Mouse (Mus musculus): ENCODE results near the gene Sbk2.
"Not testable (repeated sequence)": the region's sequence is repeated elsewhere in the genome, so short reads cannot be mapped to it uniquely, and the experiment has no call there.

Sbk2 gene

GRCm38 (mm10) chr7:4964272-4964671 lies at the start of gene Sbk2:
Gene Sbk2 (minus strand): TSS chr7:4964406.
- DNase-seq (ENCODE audit: low spot score in 2 of 2) = peak; percentile 78 to 85

GRCm38 (mm10) chr7:5012681-5013513 lies 48.7 kb upstream of the Sbk2 start:
- no peak for DNase-seq (ENCODE audit: low spot score in 2 of 2)

- DNase-seq (ENCODE audit: low spot score in 2 of 2) = no peak
These were observed 44.0 kb upstream of the Sbk2 start for GRCm38 (mm10) chr7:5008229-5008628.

GRCm38 (mm10) chr7:5002876-5003275 lies 38.7 kb upstream of the Sbk2 start:
- not testable (repeated sequence) for DNase-seq (ENCODE audit: low spot score in 2 of 2)

- DNase-seq (ENCODE audit: low spot score in 2 of 2) = peak in 1 of 2 experiments; percentile 28
These were observed 35.7 kb upstream of the Sbk2 start for GRCm38 (mm10) chr7:4999876-5000275.

GRCm38 (mm10) chr7:4996934-4997333 lies 32.7 kb upstream of the Sbk2 start:
- no peak for DNase-seq (ENCODE audit: low spot score in 2 of 2)

GRCm38 (mm10) chr7:4996003-4996895 lies 32.0 kb upstream of the Sbk2 start, which contains the start of gene Zfp579:
Gene Zfp579 (minus strand): TSS chr7:4996158.
- DNase-seq (ENCODE audit: low spot score in 2 of 2) = peak; percentile 76 to 81

- DNase-seq (ENCODE audit: low spot score in 2 of 2) = no peak
These were observed 31.2 kb upstream of the Sbk2 start for GRCm38 (mm10) chr7:4995268-4996002.

GRCm38 (mm10) chr7:4993999-4994788 lies 30.0 kb upstream of the Sbk2 start:
- DNase-seq (ENCODE audit: low spot score in 2 of 2) = no peak

- no peak for DNase-seq (ENCODE audit: low spot score in 2 of 2)
These were observed 29.3 kb upstream of the Sbk2 start for GRCm38 (mm10) chr7:4993347-4993998.

GRCm38 (mm10) chr7:4988250-4988649 lies 24.0 kb upstream of the Sbk2 start:
- DNase-seq (ENCODE audit: low spot score in 2 of 2) = no peak

- no peak for DNase-seq (ENCODE audit: low spot score in 2 of 2)
These were observed 12.6 kb upstream of the Sbk2 start for GRCm38 (mm10) chr7:4976832-4977231.

- DNase-seq (ENCODE audit: low spot score in 2 of 2) = no peak
These were observed 11.2 kb upstream of the Sbk2 start for GRCm38 (mm10) chr7:4975455-4975854.

- DNase-seq (ENCODE audit: low spot score in 2 of 2) = no peak
These were observed 8.3 kb upstream of the Sbk2 start for GRCm38 (mm10) chr7:4972321-4973047.

GRCm38 (mm10) chr7:4971710-4972109 lies 7.5 kb upstream of the Sbk2 start:
- no peak for DNase-seq (ENCODE audit: low spot score in 2 of 2)

- DNase-seq (ENCODE audit: low spot score in 2 of 2) = no peak
These were observed 6.9 kb upstream of the Sbk2 start, which contains the start of gene Sbk3 for GRCm38 (mm10) chr7:4971068-4971467. Gene Sbk3 (minus strand): TSS chr7:4971168.

- no peak for DNase-seq (ENCODE audit: low spot score in 2 of 2)
These were observed 782 bp upstream of the Sbk2 start for GRCm38 (mm10) chr7:4964988-4965387.

- no peak for DNase-seq (ENCODE audit: low spot score in 2 of 2)
These were observed 679 bp downstream of the Sbk2 start for GRCm38 (mm10) chr7:4963527-4963926.

- DNase-seq (ENCODE audit: low spot score in 2 of 2) = no peak
These were observed 6.8 kb downstream of the Sbk2 start for GRCm38 (mm10) chr7:4957361-4957760.
